Comparison of ENCODE assay signal across 18 mouse cellular contexts in the genomic region with DNA sequence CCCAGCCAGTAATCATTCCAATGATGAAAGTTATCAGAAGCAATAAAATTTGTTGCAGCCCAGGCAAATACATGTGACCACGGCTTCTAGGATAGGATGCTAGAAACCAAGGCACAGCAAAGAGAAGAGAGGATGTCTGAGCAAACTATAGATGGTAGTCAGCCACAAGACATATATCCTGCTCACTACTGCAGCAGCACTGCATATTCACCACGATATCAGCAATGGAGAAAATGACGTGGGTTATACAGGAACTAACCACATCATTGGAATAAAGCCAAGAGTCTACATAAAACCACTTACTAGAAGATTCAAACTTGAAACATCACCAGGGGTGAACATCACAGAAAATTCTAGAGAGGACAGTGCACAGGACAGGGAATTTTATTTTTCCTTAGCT.
DNase-seq lines count a peak whose midpoint lies in the region; ATAC-seq lines count a peak whose summit lies in the region.
"Had no signal": no experiment of that assay in that cellular context is flagged by ENCODE, and none has a peak within 500 bp of the region (broad histone marks: within the 10 kb centered on the region; RNA-seq: fewer than 3 reads in every experiment).

No protein-coding gene starts in this region.

- peak; percentile 45 for DNase-seq in CD4-positive helper T cell, adult 2 months (ENCODE audit: low read depth, low spot score)
- DNase-seq in induced T-regulatory cell, adult 2 months (ENCODE audit: low read depth): peak; percentile 39
- DNase-seq in naive thymus-derived CD4-positive, alpha-beta T cell, adult 2 months (ENCODE audit: low read depth): peak; percentile 37
- no peak for DNase-seq in left cerebral cortex, postnatal 4 days
- no peak for DNase-seq in right cerebral cortex, postnatal 10 days (ENCODE audit: low spot score in 2 of 2)
- no peak for DNase-seq in left cerebral cortex, postnatal 14 days (ENCODE audit: low spot score in 2 of 2)
- DNase-seq: adrenal gland, postnatal 14 days; B cell, adult 2 months; cerebellum, adult 11-12 months; cerebellum, adult 9-10 months; cerebellum, postnatal 25 days; gastrocnemius, adult 2 months; gastrocnemius, postnatal 36 days; heart, adult 2 months; heart, postnatal 14 days had no signal

- intact Hi-C loops in left cerebral cortex, postnatal 4 days (cut with DNase I): no loop called here
- intact Hi-C loops in left cerebral cortex, postnatal 14 days (cut with DNase I): no loop called here

- ATAC-seq in activated CD4-positive, CD25-positive, alpha-beta regulatory T cell, adult 4 months: peak; percentile 77
- ATAC-seq: forebrain, embryonic 13.5 days; intestine, postnatal 0 days had no signal

Comparison
In these comparisons a context has a peak if more than half of its experiments do, and no peak if none do; other contexts are left out.
1. DNase-seq: peak in CD4-positive helper T cell, adult 2 months (single experiment), induced T-regulatory cell, adult 2 months (single experiment) and naive thymus-derived CD4-positive, alpha-beta T cell, adult 2 months (single experiment); none in left cerebral cortex, postnatal 4 days (single experiment), right cerebral cortex, postnatal 10 days (0 of 2) and left cerebral cortex, postnatal 14 days (0 of 2).